Mouse (Mus musculus): ENCODE results near the gene Ufd1. TPM values are rescaled to one million over a fixed set of nuclear protein-coding genes. Genes with fewer than 3 reads are reported as not detected.

Ufd1 gene
- polyA plus RNA-seq, 1 experiment from 2014 or later = 94.5 TPM

GRCm38 (mm10) chr16:18876442-18877308 is 65.1 kb downstream of the Ufd1 start, which contains the start of the genes Mrpl40 and Hira:
Gene Mrpl40, minus strand, starts transcription at chr16:18876862.
Gene Hira, plus strand, starts transcription at chr16:18877037.
- Histone ChIP-seq H3K36me3 (replicated peaks) (peaks cover 64% of the 10 kb centered on the region), H3K9me3 (no peaks in the 10 kb centered on the region), H3K27me3 (ENCODE audit: poor library complexity, severe bottlenecking) (no peaks in the 10 kb centered on the region), H3K4me3 (peak within 1 kb of the TSS; percentile 85), H3K4me1 (peaks cover 18% of the 10 kb centered on the region), H3K27ac (peak within 1 kb of the TSS; percentile 92)
- DNase-seq (ENCODE audit: extremely low spot score, low spot score) = peak; percentile 91
- 1% methylated on average over 91 of the region's 93 CpGs for WGBS

- peak overlapping the region; percentile 92 for H3K27ac ChIP-seq
- DNase-seq (ENCODE audit: extremely low spot score, low spot score) = peak; percentile 74
- peaks cover 18% of the 10 kb centered on the region for H3K4me1 ChIP-seq
- H3K27me3 ChIP-seq (ENCODE audit: poor library complexity, severe bottlenecking) = no peaks in the 10 kb centered on the region
- peak overlapping the region; percentile 85 for H3K4me3 ChIP-seq
- no peaks in the 10 kb centered on the region; the same call in 1 of the 2 replicates for H3K9me3 ChIP-seq
- WGBS = under 1% methylated on average over 41 of the region's 43 CpGs
- H3K36me3 ChIP-seq (replicated peaks) = peaks cover 64% of the 10 kb centered on the region
Observed at GRCm38 (mm10) chr16:18877386-18878090, 66.0 kb downstream of the Ufd1 start.

- H3K4me1 ChIP-seq = peaks cover 18% of the 10 kb centered on the region
- no peaks in the 10 kb centered on the region for H3K27me3 ChIP-seq (ENCODE audit: poor library complexity, severe bottlenecking)
- H3K36me3 ChIP-seq (replicated peaks) = peaks cover 64% of the 10 kb centered on the region
- peak overlapping the region; percentile 92 for H3K27ac ChIP-seq
- no peaks in the 10 kb centered on the region; the same call in 1 of the 2 replicates for H3K9me3 ChIP-seq
- H3K4me3 ChIP-seq = peak overlapping the region; percentile 85
- 34% methylated on average over 20 of the region's 20 CpGs for WGBS
- DNase-seq (ENCODE audit: extremely low spot score, low spot score) = no peak
Observed at GRCm38 (mm10) chr16:18878091-18878720, 66.6 kb downstream of the Ufd1 start.

- no peak for DNase-seq (ENCODE audit: extremely low spot score, low spot score)
- Histone ChIP-seq H3K27me3 (ENCODE audit: poor library complexity, severe bottlenecking) (no peaks in the 10 kb centered on the region), H3K9me3 (no peaks in the 10 kb centered on the region; the same call in 1 of the 2 replicates), H3K27ac (no peak overlapping the region), H3K4me1 (peaks cover 7% of the 10 kb centered on the region; the same call in 1 of the 2 replicates), H3K4me3 (no peak overlapping the region), H3K36me3 (replicated peaks) (peaks cover 79% of the 10 kb centered on the region)
Observed at GRCm38 (mm10) chr16:18884044-18884443, 72.5 kb downstream of the Ufd1 start.

Other genes with a start within 250 kb of the Ufd1 start
- 0.95 and 1.1 TPM in 2 replicates for gene Tbx1, start 221.1 kb upstream of the Ufd1 start, polyA plus RNA-seq (2016; fragmentation: Nextera tagmentation; extraction: Ambion mirVana)
- 3.0 and 3.2 TPM in 2 replicates for gene Gp1bb, start 189.4 kb upstream of the Ufd1 start, polyA plus RNA-seq (2016; fragmentation: Nextera tagmentation; extraction: Ambion mirVana)
- 2.3 and 2.4 TPM in 2 replicates for gene Gm49601, start 185.4 kb upstream of the Ufd1 start, polyA plus RNA-seq (2016; fragmentation: Nextera tagmentation; extraction: Ambion mirVana)
- gene Sept5, start 181.8 kb upstream of the Ufd1 start, polyA plus RNA-seq (2016; fragmentation: Nextera tagmentation; extraction: Ambion mirVana) = 21.0 and 21.5 TPM in 2 replicates
- 23.3 and 25.5 TPM in 2 replicates for gene Cldn5, start 34.9 kb upstream of the Ufd1 start, polyA plus RNA-seq (2016; fragmentation: Nextera tagmentation; extraction: Ambion mirVana)
- gene Cdc45, start 208 bp downstream of the Ufd1 start, polyA plus RNA-seq (2016; fragmentation: Nextera tagmentation; extraction: Ambion mirVana) = 83.9 and 85.3 TPM in 2 replicates
- gene 2510002D24Rik, start 24.8 kb downstream of the Ufd1 start, polyA plus RNA-seq (2016; fragmentation: Nextera tagmentation; extraction: Ambion mirVana) = 29.7 and 31.3 TPM in 2 replicates
- not detected in 2 replicates for gene Gm28539, start 24.8 kb downstream of the Ufd1 start, polyA plus RNA-seq (2016; fragmentation: Nextera tagmentation; extraction: Ambion mirVana)
- 137 and 140 TPM in 2 replicates for gene Mrpl40, start 65.1 kb downstream of the Ufd1 start, polyA plus RNA-seq (2016; fragmentation: Nextera tagmentation; extraction: Ambion mirVana)
- 20.5 and 25.8 TPM in 2 replicates for gene Hira, start 65.3 kb downstream of the Ufd1 start, polyA plus RNA-seq (2016; fragmentation: Nextera tagmentation; extraction: Ambion mirVana)